Mouse (Mus musculus) CH12.LX (cell line): ENCODE data around the gene Ankrd35. TPM values are rescaled to one million over a fixed set of nuclear protein-coding genes. Genes with fewer than 3 reads are reported as not detected.

Experiments used
- DNase-seq: peaks from one replicate; pipeline ENCODE4 v3.0.0-alpha.2; 2013; ENCODE audit errors: extremely low read depth
- H3K27ac ChIP-seq: 2 replicates; pipeline ENCODE4 v1.5.1; 2012; ENCODE audit warnings: low read depth, mild to moderate bottlenecking, control low read depth, moderate library complexity; ENCODE audit not compliant: insufficient read depth
- H3K27me3 ChIP-seq: replicated peaks from 2 replicates; pipeline ENCODE3; 2012; ENCODE audit warnings: inconsistent platforms
- H3K36me3 ChIP-seq, 2 experiments: replicated peaks in 1 of 2; 2 replicates each; pipeline versions ENCODE3 to v1.6.1; 2012; ENCODE audit warnings: inconsistent platforms in 1 of 2, low read length in 1 of 2, mild to moderate bottlenecking in 1 of 2, mixed read lengths in 1 of 2, moderate library complexity in 1 of 2; ENCODE audit not compliant: control insufficient read depth in 1 of 2, insufficient read depth in 1 of 2
- H3K4me1 ChIP-seq, 2 experiments: 2 replicates each; pipeline ENCODE4 v1.6.1; 2012; ENCODE audit warnings: inconsistent platforms in 1 of 2, moderate library complexity in 1 of 2; ENCODE audit not compliant: insufficient read depth in 2 of 2, control insufficient read depth in 1 of 2
- H3K4me2 ChIP-seq: 2 replicates; pipeline ENCODE4 v1.6.1; 2012; ENCODE audit warnings: low read depth, mild to moderate bottlenecking, control low read depth; ENCODE audit not compliant: poor library complexity, insufficient read depth, severe bottlenecking
- H3K4me3 ChIP-seq, 3 experiments: fragments of 150-350 bp in 1 of 3; sonication (generic) in 1 of 3; replicated peaks in 1 of 3; 2 replicates each; pipeline versions ENCODE3 to v1.5.1; 2011 to 2012; ENCODE audit warnings: low read depth in 2 of 3, low read length in 2 of 3, mild to moderate bottlenecking in 2 of 3, moderate library complexity in 2 of 3, control low read depth in 1 of 3, improper control_type of control experiment in 1 of 3, inconsistent platforms in 1 of 3, mixed read lengths in 1 of 3; ENCODE audit not compliant: poor library complexity in 1 of 3
- H3K79me2 ChIP-seq: replicated peaks from 2 replicates; pipeline ENCODE4 v1.6.1; 2012; ENCODE audit warnings: mild to moderate bottlenecking, moderate library complexity; ENCODE audit not compliant: control insufficient read depth, poor library complexity, insufficient read depth, severe bottlenecking; ENCODE audit errors: extremely low read depth
- H3K9ac ChIP-seq: 2 replicates; pipeline ENCODE4 v1.6.1; 2012; ENCODE audit warnings: low read depth, mild to moderate bottlenecking, control low read depth, moderate library complexity; ENCODE audit not compliant: insufficient read depth
- H3K9me3 ChIP-seq: replicated peaks from 2 replicates; pipeline ENCODE3; 2012; ENCODE audit warnings: low read length, inconsistent platforms, mixed read lengths
- BHLHE40 ChIP-seq: IDR thresholded peaks from 2 replicates; pipeline ENCODE4 v1.6.1; 2011; ENCODE audit warnings: mild to moderate bottlenecking, low read depth, low read length, improper control_type of control experiment
- CHD1 ChIP-seq: IDR thresholded peaks from 2 replicates; pipeline ENCODE4 v1.6.1; 2012; ENCODE audit warnings: low read depth, low read length, improper control_type of control experiment, inconsistent platforms
- CHD2 ChIP-seq: IDR thresholded peaks from 2 replicates; pipeline ENCODE4 v1.6.1; 2011; ENCODE audit warnings: low read length, improper control_type of control experiment
- CTCF ChIP-seq, 2 experiments: IDR thresholded peaks in 1 of 2; conservative IDR thresholded peaks in 1 of 2; 2 replicates each; pipeline ENCODE4 v1.5.1; 2011 to 2012; ENCODE audit warnings: low read depth in 2 of 2, low read length in 2 of 2, improper control_type of control experiment in 1 of 2, inconsistent platforms in 1 of 2, mild to moderate bottlenecking in 1 of 2, moderate library complexity in 1 of 2
- E2F4 ChIP-seq: IDR thresholded peaks from 2 replicates; pipeline ENCODE4 v1.6.1; 2011; ENCODE audit warnings: low read depth, low read length, improper control_type of control experiment; ENCODE audit not compliant: insufficient replicate concordance
- ELF1 ChIP-seq: IDR thresholded peaks from 2 replicates; pipeline ENCODE4 v1.6.1; 2014; ENCODE audit warnings: low read depth, mild to moderate bottlenecking, inconsistent platforms, low read length, improper control_type of control experiment
- EP300 ChIP-seq: IDR thresholded peaks from 2 replicates; pipeline ENCODE4 v1.6.1; 2011; ENCODE audit warnings: low read length, improper control_type of control experiment
- ETS1 ChIP-seq: conservative IDR thresholded peaks from 2 replicates; pipeline ENCODE4 v1.6.1; 2012; ENCODE audit warnings: low read depth, mild to moderate bottlenecking, inconsistent platforms, low read length, improper control_type of control experiment, moderate library complexity
- GABPA ChIP-seq: IDR thresholded peaks from 2 replicates; pipeline ENCODE4 v1.6.1; 2012; ENCODE audit warnings: low read depth, low read length, improper control_type of control experiment, inconsistent platforms; ENCODE audit not compliant: insufficient replicate concordance
- HCFC1 ChIP-seq: IDR thresholded peaks from 2 replicates; pipeline ENCODE4 v1.6.1; 2012; ENCODE audit warnings: low read depth, mild to moderate bottlenecking, inconsistent platforms, low read length, improper control_type of control experiment
- IRF4 ChIP-seq: IDR thresholded peaks from 2 replicates; pipeline ENCODE4 v1.6.1; 2014; ENCODE audit warnings: low read depth, mild to moderate bottlenecking, inconsistent platforms, low read length, improper control_type of control experiment
- JUN ChIP-seq: IDR thresholded peaks from 2 replicates; pipeline ENCODE4 v1.6.1; 2011; ENCODE audit warnings: low read depth, mild to moderate bottlenecking, low read length, improper control_type of control experiment, moderate library complexity; ENCODE audit not compliant: insufficient read depth
- JUND ChIP-seq: conservative IDR thresholded peaks from 2 replicates; pipeline ENCODE4 v1.6.1; 2011; ENCODE audit warnings: low read depth, low read length, improper control_type of control experiment
- KAT2A ChIP-seq: IDR thresholded peaks from 2 replicates; pipeline ENCODE4 v1.6.1; 2012; ENCODE audit warnings: low read length, improper control_type of control experiment, inconsistent platforms; ENCODE audit not compliant: insufficient replicate concordance
- MAFK ChIP-seq: IDR thresholded peaks from 2 replicates; pipeline ENCODE4 v1.6.1; 2011; ENCODE audit warnings: low read length, improper control_type of control experiment; ENCODE audit not compliant: insufficient replicate concordance
- MAX ChIP-seq: IDR thresholded peaks from 2 replicates; pipeline ENCODE4 v1.6.1; 2011; ENCODE audit warnings: low read length, improper control_type of control experiment
- MAZ ChIP-seq: IDR thresholded peaks from 2 replicates; pipeline ENCODE4 v1.6.1; 2012; ENCODE audit warnings: low read depth, mild to moderate bottlenecking, inconsistent platforms, low read length, improper control_type of control experiment, moderate library complexity
- MEF2A ChIP-seq: IDR thresholded peaks from 2 replicates; pipeline ENCODE4 v1.6.1; 2014; ENCODE audit warnings: low read depth, mild to moderate bottlenecking, inconsistent platforms, low read length, improper control_type of control experiment, borderline replicate concordance
- MXI1 ChIP-seq: IDR thresholded peaks from 2 replicates; pipeline ENCODE4 v1.6.1; 2011; ENCODE audit warnings: mild to moderate bottlenecking, low read depth, low read length, improper control_type of control experiment
- MYC ChIP-seq: IDR thresholded peaks from 2 replicates; pipeline ENCODE4 v1.6.1; 2011; ENCODE audit warnings: low read depth, mild to moderate bottlenecking, improper control_type of control experiment, low read length
- NELFE ChIP-seq: IDR thresholded peaks from 2 replicates; pipeline ENCODE4 v1.6.1; 2011; ENCODE audit warnings: low read depth, low read length, improper control_type of control experiment
- NRF1 ChIP-seq: IDR thresholded peaks from 2 replicates; pipeline ENCODE4 v1.6.1; 2014; ENCODE audit warnings: low read depth, mild to moderate bottlenecking, inconsistent platforms, low read length, improper control_type of control experiment, moderate library complexity
- PAX5 ChIP-seq: IDR thresholded peaks from 2 replicates; pipeline ENCODE4 v1.6.1; 2012; ENCODE audit warnings: low read length, inconsistent platforms, mixed read lengths
- POLR2A ChIP-seq: IDR thresholded peaks from 2 replicates; pipeline ENCODE4 v1.6.1; 2011; ENCODE audit warnings: low read depth, mild to moderate bottlenecking, improper control_type of control experiment, low read length
- POLR2AphosphoS2 ChIP-seq: IDR thresholded peaks from 2 replicates; pipeline ENCODE4 v1.6.1; 2011; ENCODE audit warnings: low read depth, low read length, improper control_type of control experiment
- RAD21 ChIP-seq: IDR thresholded peaks from 2 replicates; pipeline ENCODE4 v1.6.1; 2011; ENCODE audit warnings: low read depth, mild to moderate bottlenecking, low read length, improper control_type of control experiment, moderate library complexity
- RCOR1 ChIP-seq: conservative IDR thresholded peaks from 2 replicates; pipeline ENCODE4 v1.6.1; 2012; ENCODE audit warnings: low read depth, mild to moderate bottlenecking, inconsistent platforms, low read length, improper control_type of control experiment
- SIN3A ChIP-seq: IDR thresholded peaks from 2 replicates; pipeline ENCODE4 v1.6.1; 2012; ENCODE audit warnings: low read length, improper control_type of control experiment, inconsistent platforms
- SMC3 ChIP-seq: IDR thresholded peaks from 2 replicates; pipeline ENCODE4 v1.6.1; 2011; ENCODE audit warnings: low read depth, low read length, improper control_type of control experiment
- TBP ChIP-seq: conservative IDR thresholded peaks from 2 replicates; pipeline ENCODE4 v1.6.1; 2011; ENCODE audit warnings: low read depth, low read length, improper control_type of control experiment
- TCF12 ChIP-seq: IDR thresholded peaks from 2 replicates; pipeline ENCODE4 v1.6.1; 2014; ENCODE audit warnings: low read depth, mild to moderate bottlenecking, inconsistent platforms, low read length, improper control_type of control experiment
- UBTF ChIP-seq: IDR thresholded peaks from 2 replicates; pipeline ENCODE4 v1.6.1; 2012; ENCODE audit warnings: low read depth, mild to moderate bottlenecking, inconsistent platforms, low read length, improper control_type of control experiment, moderate library complexity
- USF1 ChIP-seq: IDR thresholded peaks from 2 replicates; pipeline ENCODE4 v1.6.1; 2014; ENCODE audit warnings: low read depth, mild to moderate bottlenecking, inconsistent platforms, low read length, improper control_type of control experiment
- USF2 ChIP-seq: conservative IDR thresholded peaks from 2 replicates; pipeline ENCODE4 v1.6.1; 2011; ENCODE audit warnings: low read depth, low read length, improper control_type of control experiment
- ZC3H11A ChIP-seq: IDR thresholded peaks from 2 replicates; pipeline ENCODE4 v1.6.1; 2012; ENCODE audit warnings: low read depth, mild to moderate bottlenecking, inconsistent platforms, low read length, improper control_type of control experiment
- ZKSCAN1 ChIP-seq: IDR thresholded peaks from 2 replicates; pipeline ENCODE4 v1.6.1; 2012; ENCODE audit warnings: low read depth, inconsistent platforms, low read length, improper control_type of control experiment, borderline replicate concordance
- ZMIZ1 ChIP-seq: IDR thresholded peaks from 2 replicates; pipeline ENCODE4 v1.6.1; 2012; ENCODE audit warnings: low read depth, mild to moderate bottlenecking, inconsistent platforms, low read length, improper control_type of control experiment
- ZNF384 ChIP-seq: IDR thresholded peaks from 2 replicates; pipeline ENCODE4 v1.6.1; 2012; ENCODE audit warnings: low read depth, low read length, improper control_type of control experiment, inconsistent platforms
- dilution Hi-C: fragments of 300-500 bp; cut with MboI; formaldehyde crosslinking; loops from 2 replicates; pipeline ENCODE4 v1.14.3; 2020; ENCODE audit warnings: low sequenced_read_pairs; ENCODE audit not compliant: extremely low pct_unique_long_range_greater_than_20kb, extremely low pct_ligation_motif_present
- in situ Hi-C: fragments of 300-500 bp; cut with MboI; formaldehyde crosslinking; loops from 3 replicates; pipeline ENCODE4 v1.14.3; 2019; ENCODE audit warnings: low sequenced_read_pairs, low pct_ligation_motif_present, low pct_unique_long_range_greater_than_20kb, mixed read lengths
- polyA plus RNA-seq: library from polyadenylated mRNA; unstranded; fragments of >175 nt; gene quantifications from 2 replicates; pipeline ENCODE4 v1.2.1, GENCODE M21; 2012; ENCODE audit warnings: low read depth; ENCODE audit not compliant: insufficient read length
- total RNA-seq, 2 experiments: library from RNA; depleted of rRNA; stranded (reverse); fragments of 300-350 nt in 1 of 2; fragments of >200 nt in 1 of 2; gene quantifications; 2 replicates each; pipeline ENCODE4 v1.2.3; 2012 to 2014

The Ankrd35 gene
- total and polyA plus RNA-seq, 3 experiments: 0.78 to 11.2 (median 1.9) TPM

DNA sequence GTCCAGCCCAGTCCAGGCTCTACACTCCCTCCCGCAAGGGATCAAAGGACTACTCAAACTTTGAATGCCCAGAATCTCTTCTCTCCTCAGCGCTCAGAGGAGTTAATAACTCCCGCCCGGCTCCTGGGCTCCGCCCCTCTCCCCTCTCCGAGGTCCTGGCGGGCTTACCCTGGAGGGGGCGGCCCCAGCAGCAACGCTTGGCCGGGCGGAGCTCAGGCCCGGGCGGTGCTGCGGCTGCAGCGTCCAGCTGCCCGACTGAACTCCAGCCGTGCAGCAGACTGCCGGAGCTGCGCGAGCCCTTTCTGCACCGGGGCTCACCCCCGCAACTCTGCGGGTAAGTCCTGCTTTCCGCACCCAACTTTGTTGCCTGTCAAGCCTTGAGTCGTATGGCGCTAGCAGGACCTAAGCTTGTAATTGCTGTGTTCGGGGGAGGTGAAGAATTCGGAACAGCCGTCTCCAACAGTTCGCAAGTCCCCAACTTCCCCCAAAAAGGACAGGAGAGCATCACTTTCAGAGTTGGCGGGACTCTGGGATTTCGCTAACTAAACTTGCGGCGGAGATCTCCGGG lies 26.4 kb downstream of the Ankrd35 start, which contains the start of gene Pias3:
Gene Pias3 (plus strand): TSS at position 187 of the 568 bp plus-strand sequence.
- TF ChIP-seq MAFK: no peak
- TF ChIP-seq MXI1: peak; percentile 38; the same call in 1 of the 2 replicates
- no peak for TF ChIP-seq ZNF384
- no peak for TF ChIP-seq SIN3A
- no peak for TF ChIP-seq RCOR1
- TF ChIP-seq IRF4: no peak
- no peak for TF ChIP-seq ZKSCAN1
- no peak for TF ChIP-seq ZC3H11A
- no peak for TF ChIP-seq NRF1
- TF ChIP-seq PAX5: no peak
- TF ChIP-seq UBTF: peak; percentile 80
- TF ChIP-seq CHD1: no peak
- no peak for TF ChIP-seq MEF2A
- 0 out of 2 replicates have a peak, but pooled peaks have one; percentile 28 for TF ChIP-seq ZMIZ1
- TF ChIP-seq POLR2A: peak; percentile 51
- no peak for TF ChIP-seq ELF1
- no peak for TF ChIP-seq CTCF (conservative IDR thresholded peaks at IDR 0.05 in 1 of 2, IDR thresholded peaks at IDR 0.05 in 1 of 2; ENCODE audit: low read depth in 2 of 2, low read length in 2 of 2)
- TF ChIP-seq NELFE: 0 out of 2 replicates have a peak, but pooled peaks have one; percentile 18
- TF ChIP-seq JUN: no peak
- no peak for TF ChIP-seq RAD21
- no peak for TF ChIP-seq E2F4
- no peak for TF ChIP-seq HCFC1
- no peak for TF ChIP-seq EP300
- TF ChIP-seq JUND: no peak
- TF ChIP-seq TCF12: peak; percentile 49
- no peak for TF ChIP-seq MAZ
- TF ChIP-seq POLR2AphosphoS2: no peak
- TF ChIP-seq KAT2A: no peak
- TF ChIP-seq MYC: no peak
- TF ChIP-seq CHD2: no peak
- TF ChIP-seq SMC3: no peak
- TF ChIP-seq TBP: 0 out of 2 replicates have a peak, but pooled peaks have one; percentile 49
- TF ChIP-seq USF1: no peak
- TF ChIP-seq USF2: no peak
- TF ChIP-seq ETS1: no peak
- no peak for TF ChIP-seq GABPA
- TF ChIP-seq BHLHE40: no peak
- TF ChIP-seq MAX: no peak
- DNase-seq: peak; percentile 84
- Histone ChIP-seq H3K9ac (peak within 1 kb of the TSS; percentile 79), H3K4me1 (peaks cover 5 to 40% of the 10 kb centered on the region in 2 experiments; a peak in 3 of 4 replicates), H3K36me3 (peaks cover 10 to 25% of the 10 kb centered on the region in 2 experiments), H3K4me2 (peak within 1 kb of the TSS; percentile 88), H3K4me3 (peak within 1 kb of the TSS; percentile 65 to 97 (median 91)), H3K27ac (peak within 1 kb of the TSS; percentile 73), H3K9me3 (no peaks in the 10 kb centered on the region), H3K79me2 (peaks cover 4% of the 10 kb centered on the region), H3K27me3 (no peaks in the 10 kb centered on the region)
- dilution Hi-C loops: no loop called here
- in situ Hi-C loops: no loop called here
